8 mouse cellular contexts compared by ENCODE assay signal in genomic region chr7:89841670-89842403, GRCm38 (mm10).
DNase-seq lines count a peak whose midpoint lies in the region; ATAC-seq and TF ChIP-seq lines count a peak whose summit lies in the region.

No protein-coding gene starts in this region.

- no peak overlapping the region for H3K4me2 ChIP-seq in heart, embryonic 12.5 days
- no peak overlapping the region for H3K4me2 ChIP-seq in intestine, postnatal 0 days (replicated peaks; ENCODE audit: low read depth)
- no peak overlapping the region for H3K4me2 ChIP-seq in midbrain, embryonic 13.5 days (replicated peaks)

- TF ChIP-seq CTCF in intestine, postnatal 0 days (IDR thresholded peaks at IDR 0.05; ENCODE audit: low read depth) = peak; percentile 94

- H3K27ac ChIP-seq in heart, embryonic 12.5 days (ENCODE audit: poor library complexity, severe bottlenecking) = no peak overlapping the region
- no peak overlapping the region for H3K27ac ChIP-seq in intestine, postnatal 0 days (ENCODE audit: low read depth, low read length)
- no peak overlapping the region for H3K27ac ChIP-seq in midbrain, embryonic 13.5 days

- no peaks in the 10 kb centered on the region for H3K36me3 ChIP-seq in heart, embryonic 12.5 days
- H3K36me3 ChIP-seq in intestine, postnatal 0 days (ENCODE audit: control insufficient read depth, insufficient read depth) = no peaks in the 10 kb centered on the region
- no peaks in the 10 kb centered on the region for H3K36me3 ChIP-seq in midbrain, embryonic 13.5 days

- H3K4me3 ChIP-seq in heart, embryonic 12.5 days = no peak overlapping the region
- no peak overlapping the region for H3K4me3 ChIP-seq in intestine, postnatal 0 days (ENCODE audit: low read depth, low read length)
- H3K4me3 ChIP-seq in midbrain, embryonic 13.5 days (replicated peaks) = no peak overlapping the region

- no peak for ATAC-seq in heart, embryonic 12.5 days (ENCODE audit: insufficient number of reproducible peaks, low FRiP score)
- ATAC-seq in intestine, postnatal 0 days = peak; percentile 53
- peak; percentile 78 for ATAC-seq in midbrain, embryonic 13.5 days

- no peaks in the 10 kb centered on the region for H3K9me3 ChIP-seq in heart, embryonic 12.5 days (replicated peaks)
- no peaks in the 10 kb centered on the region for H3K9me3 ChIP-seq in intestine, postnatal 0 days (ENCODE audit: control insufficient read depth)
- H3K9me3 ChIP-seq in midbrain, embryonic 13.5 days = no peaks in the 10 kb centered on the region

- 33% methylated on average over 15 of the region's 15 CpGs for WGBS in heart, embryonic 12.5 days
- WGBS in intestine, postnatal 0 days = 30% methylated on average over 15 of the region's 15 CpGs
- WGBS in midbrain, embryonic 13.5 days = 36% methylated on average over 15 of the region's 15 CpGs

- intact Hi-C loops in left cerebral cortex, postnatal 14 days (cut with DNase I) = loop anchor here (1.0 to 10.0 kb wide), 2 partner anchors 342 to 367 kb away; no protein-coding TSS in a partner anchor

- DNase-seq in heart, adult 11 months = peak; percentile 94
- DNase-seq in embryo, embryonic 10.5 days (ENCODE audit: low spot score) = peak; percentile 97
- peak; percentile 62 to 76 for DNase-seq in gastrocnemius, postnatal 4 days (ENCODE audit: low spot score in 2 of 2)
- DNase-seq in left cerebral cortex, postnatal 14 days (ENCODE audit: low spot score in 2 of 2) = peak; percentile 95
- DNase-seq in spleen, adult 12 weeks (ENCODE audit: low spot score) = peak; percentile 13

- no peaks in the 10 kb centered on the region for H3K27me3 ChIP-seq in heart, embryonic 12.5 days (replicated peaks)
- no peaks in the 10 kb centered on the region for H3K27me3 ChIP-seq in intestine, postnatal 0 days (replicated peaks; ENCODE audit: control insufficient read depth, insufficient read depth, low read length)
- H3K27me3 ChIP-seq in midbrain, embryonic 13.5 days = no peaks in the 10 kb centered on the region

- H3K4me1 ChIP-seq in heart, embryonic 12.5 days (replicated peaks) = peaks cover 6% of the 10 kb centered on the region
- H3K4me1 ChIP-seq in intestine, postnatal 0 days (replicated peaks; ENCODE audit: control insufficient read depth, insufficient read depth, low read length) = 0 out of 2 replicates have a peak, but pooled peaks cover 3% of the 10 kb centered on the region
- H3K4me1 ChIP-seq in midbrain, embryonic 13.5 days (replicated peaks) = no peaks in the 10 kb centered on the region

- H3K9ac ChIP-seq in heart, embryonic 12.5 days = no peak overlapping the region
- H3K9ac ChIP-seq in intestine, postnatal 0 days (ENCODE audit: low read depth, low read length) = no peak overlapping the region
- no peak overlapping the region for H3K9ac ChIP-seq in midbrain, embryonic 13.5 days (replicated peaks)

Comparison
In these comparisons a context has a peak if more than half of its experiments do, and no peak if none do; other contexts are left out.
1. DNase-seq: peak in every context shown above with its lines; median percentile 97 in embryo, embryonic 10.5 days; 95 in left cerebral cortex, postnatal 14 days; 94 in heart, adult 11 months; 69 in gastrocnemius, postnatal 4 days; 13 in spleen, adult 12 weeks.